Mouse (Mus musculus): ENCODE results near the gene Oprl1. TPM values are rescaled to one million over a fixed set of nuclear protein-coding genes. Genes with fewer than 3 reads are reported as not detected.

Oprl1 gene
- polyA plus RNA-seq, 1 experiment from 2014 or later = 0.84 TPM

- ATAC-seq (ENCODE audit: insufficient number of reproducible peaks, low FRiP score, low TSS enrichment, low read depth) = no peak
- H3K4me2 ChIP-seq (replicated peaks) = no peak overlapping the region
- H3K9me3 ChIP-seq (replicated peaks) = no peaks in the 10 kb centered on the region
- H3K9ac ChIP-seq = no peak overlapping the region
- H3K4me1 ChIP-seq = no peaks in the 10 kb centered on the region
- no peaks in the 10 kb centered on the region for H3K27me3 ChIP-seq
- no peak overlapping the region for H3K4me3 ChIP-seq (replicated peaks)
- no peaks in the 10 kb centered on the region for H3K36me3 ChIP-seq
- no peak overlapping the region for H3K27ac ChIP-seq (replicated peaks)
Measured at GRCm38 (mm10) chr2:181721200-181721599, 6.4 kb downstream of the Oprl1 start.

- 6% methylated on average over 3 of the region's 3 CpGs for WGBS
- H3K4me3 ChIP-seq (replicated peaks) = no peak overlapping the region
- ATAC-seq (ENCODE audit: insufficient number of reproducible peaks, low FRiP score, low TSS enrichment, low read depth) = no peak
Measured at GRCm38 (mm10) chr2:181722213-181722612, 7.4 kb downstream of the Oprl1 start.

GRCm38 (mm10) chr2:181727659-181728262 is 12.9 kb downstream of the Oprl1 start:
- no peaks in the 10 kb centered on the region for H3K27me3 ChIP-seq
- H3K4me3 ChIP-seq (replicated peaks) = no peak overlapping the region
- H3K27ac ChIP-seq (replicated peaks) = no peak overlapping the region
- no peak overlapping the region for H3K9ac ChIP-seq
- no peak overlapping the region for H3K4me2 ChIP-seq (replicated peaks)
- 51% methylated on average over 9 of the region's 9 CpGs for whole genome bisulfite sequencing
- no peaks in the 10 kb centered on the region for H3K36me3 ChIP-seq
- ATAC-seq (ENCODE audit: insufficient number of reproducible peaks, low FRiP score, low TSS enrichment, low read depth) = no peak
- no peaks in the 10 kb centered on the region for H3K4me1 ChIP-seq
- no peaks in the 10 kb centered on the region for H3K9me3 ChIP-seq (replicated peaks)

More at GRCm38 (mm10) chr2:181722213-181722612, 7.4 kb downstream of the Oprl1 start:
- Histone ChIP-seq H3K36me3 (no peaks in the 10 kb centered on the region), H3K4me2 (replicated peaks) (no peak overlapping the region), H3K4me1 (no peaks in the 10 kb centered on the region), H3K27ac (replicated peaks) (no peak overlapping the region), H3K27me3 (no peaks in the 10 kb centered on the region), H3K9me3 (replicated peaks) (no peaks in the 10 kb centered on the region), H3K9ac (no peak overlapping the region)

GRCm38 (mm10) chr2:181730051-181730450 is 15.2 kb downstream of the Oprl1 start:
- 64% methylated on average over 3 of the region's 3 CpGs for WGBS
- H3K27ac ChIP-seq (replicated peaks) = no peak overlapping the region
- H3K9me3 ChIP-seq (replicated peaks) = no peaks in the 10 kb centered on the region
- H3K27me3 ChIP-seq = no peaks in the 10 kb centered on the region
- H3K36me3 ChIP-seq = no peaks in the 10 kb centered on the region
- no peaks in the 10 kb centered on the region for H3K4me1 ChIP-seq
- H3K4me3 ChIP-seq (replicated peaks) = no peak overlapping the region
- no peak overlapping the region for H3K9ac ChIP-seq
- no peak overlapping the region for H3K4me2 ChIP-seq (replicated peaks)
- ATAC-seq (ENCODE audit: insufficient number of reproducible peaks, low FRiP score, low TSS enrichment, low read depth) = no peak

GRCm38 (mm10) chr2:181752626-181753025 is 37.8 kb downstream of the Oprl1 start:
- no peak for ATAC-seq (ENCODE audit: insufficient number of reproducible peaks, low FRiP score, low TSS enrichment, low read depth)
- Histone ChIP-seq H3K4me3 (replicated peaks) (no peak overlapping the region), H3K4me2 (replicated peaks) (no peak overlapping the region), H3K9ac (no peak overlapping the region), H3K9me3 (replicated peaks) (no peaks in the 10 kb centered on the region), H3K4me1 (no peaks in the 10 kb centered on the region), H3K36me3 (no peaks in the 10 kb centered on the region), H3K27me3 (no peaks in the 10 kb centered on the region), H3K27ac (replicated peaks) (no peak overlapping the region)
- 63% methylated on average over 1 of the region's 1 CpGs for WGBS

- H3K27me3 ChIP-seq = no peaks in the 10 kb centered on the region
- no peaks in the 10 kb centered on the region for H3K36me3 ChIP-seq
- no peak overlapping the region for H3K4me2 ChIP-seq (replicated peaks)
- no peak for ATAC-seq (ENCODE audit: insufficient number of reproducible peaks, low FRiP score, low TSS enrichment, low read depth)
- no peak overlapping the region for H3K27ac ChIP-seq (replicated peaks)
- no peak overlapping the region for H3K4me3 ChIP-seq (replicated peaks)
- peaks cover 3% of the 10 kb centered on the region; the same call in 1 of the 2 replicates for H3K4me1 ChIP-seq
- 61% methylated on average over 2 of the region's 2 CpGs for WGBS
- H3K9me3 ChIP-seq (replicated peaks) = no peaks in the 10 kb centered on the region
- H3K9ac ChIP-seq = no peak overlapping the region
Measured at GRCm38 (mm10) chr2:181758147-181758725, 43.4 kb downstream of the Oprl1 start.

- 0 out of 2 replicates have a peak, but pooled peaks cover 3% of the 10 kb centered on the region for H3K27me3 ChIP-seq
- H3K27ac ChIP-seq (replicated peaks) = no peak overlapping the region
- WGBS = 35% methylated on average over 4 of the region's 4 CpGs
- ATAC-seq (ENCODE audit: insufficient number of reproducible peaks, low FRiP score, low TSS enrichment, low read depth) = no peak
- H3K4me3 ChIP-seq (replicated peaks) = no peak overlapping the region
- H3K9me3 ChIP-seq (replicated peaks) = no peaks in the 10 kb centered on the region
- peaks cover 10% of the 10 kb centered on the region for H3K4me1 ChIP-seq
- no peak overlapping the region for H3K4me2 ChIP-seq (replicated peaks)
- H3K36me3 ChIP-seq = no peaks in the 10 kb centered on the region
- H3K9ac ChIP-seq = no peak overlapping the region
Measured at GRCm38 (mm10) chr2:181759041-181759440, 44.2 kb downstream of the Oprl1 start.

GRCm38 (mm10) chr2:181763006-181763830 is 48.4 kb downstream of the Oprl1 start, which contains the start of gene Myt1:
Gene Myt1, plus strand, starts transcription at chr2:181763332.
- no peak within 1 kb of the TSS for H3K4me3 ChIP-seq (replicated peaks)
- WGBS = 29% methylated on average over 8 of the region's 8 CpGs
- H3K9ac ChIP-seq = no peak within 1 kb of the TSS
- no peaks in the 10 kb centered on the region for H3K36me3 ChIP-seq
- H3K9me3 ChIP-seq (replicated peaks) = no peaks in the 10 kb centered on the region
- ATAC-seq (ENCODE audit: insufficient number of reproducible peaks, low FRiP score, low TSS enrichment, low read depth) = no peak; the same call in 1 of the 2 replicates
- H3K4me2 ChIP-seq (replicated peaks) = no peak within 1 kb of the TSS
- peaks cover 10% of the 10 kb centered on the region for H3K4me1 ChIP-seq
- 0 out of 2 replicates have a peak, but pooled peaks cover 3% of the 10 kb centered on the region for H3K27me3 ChIP-seq
- H3K27ac ChIP-seq (replicated peaks) = no peak within 1 kb of the TSS

- Histone ChIP-seq H3K4me3 (replicated peaks) (no peak overlapping the region), H3K9ac (no peak overlapping the region), H3K27ac (replicated peaks) (no peak overlapping the region), H3K36me3 (no peaks in the 10 kb centered on the region), H3K4me1 (peaks cover 10% of the 10 kb centered on the region), H3K9me3 (replicated peaks) (no peaks in the 10 kb centered on the region), H3K4me2 (replicated peaks) (no peak overlapping the region), H3K27me3 (0 out of 2 replicates have a peak, but pooled peaks cover 3% of the 10 kb centered on the region)
- WGBS = 17% methylated on average over 14 of the region's 14 CpGs
- no peak for ATAC-seq (ENCODE audit: insufficient number of reproducible peaks, low FRiP score, low TSS enrichment, low read depth)
Measured at GRCm38 (mm10) chr2:181763886-181764527, 49.2 kb downstream of the Oprl1 start.

GRCm38 (mm10) chr2:181764600-181764999 is 49.8 kb downstream of the Oprl1 start:
- 0% methylated on average over 10 of the region's 10 CpGs for WGBS
- no peak for ATAC-seq (ENCODE audit: insufficient number of reproducible peaks, low FRiP score, low TSS enrichment, low read depth)
- no peak overlapping the region for H3K4me2 ChIP-seq (replicated peaks)
- H3K9ac ChIP-seq = no peak overlapping the region
- H3K4me3 ChIP-seq (replicated peaks) = no peak overlapping the region
- H3K9me3 ChIP-seq (replicated peaks) = no peaks in the 10 kb centered on the region
- H3K36me3 ChIP-seq = no peaks in the 10 kb centered on the region
- H3K27ac ChIP-seq (replicated peaks) = no peak overlapping the region
- peaks cover 10% of the 10 kb centered on the region for H3K4me1 ChIP-seq
- H3K27me3 ChIP-seq = 0 out of 2 replicates have a peak, but pooled peaks cover 3% of the 10 kb centered on the region

GRCm38 (mm10) chr2:181765251-181765650 is 50.4 kb downstream of the Oprl1 start:
- H3K27ac ChIP-seq (replicated peaks) = no peak overlapping the region
- no peak overlapping the region for H3K4me3 ChIP-seq (replicated peaks)
- H3K9ac ChIP-seq = no peak overlapping the region
- H3K27me3 ChIP-seq = 0 out of 2 replicates have a peak, but pooled peaks cover 3% of the 10 kb centered on the region
- no peaks in the 10 kb centered on the region for H3K9me3 ChIP-seq (replicated peaks)
- no peaks in the 10 kb centered on the region for H3K36me3 ChIP-seq
- H3K4me2 ChIP-seq (replicated peaks) = no peak overlapping the region
- 82% methylated on average over 4 of the region's 4 CpGs for WGBS
- peaks cover 10% of the 10 kb centered on the region for H3K4me1 ChIP-seq
- no peak for ATAC-seq (ENCODE audit: insufficient number of reproducible peaks, low FRiP score, low TSS enrichment, low read depth)
